Mouse (Mus musculus) liver, embryonic 14.5 days (tissue): ENCODE measurements around the gene Mfsd2b.

ENCODE experiments used
- CTCF ChIP-seq: IDR thresholded peaks from 2 replicates; pipeline ENCODE4 v1.5.1; 2016; ENCODE audit warnings: antibody characterized with exemption, low read depth, control low read depth
- EP300 ChIP-seq: IDR thresholded peaks from 2 replicates; pipeline ENCODE4 v1.6.1; 2016; ENCODE audit warnings: antibody characterized with exemption, low read depth

- TF ChIP-seq CTCF (no peak), EP300 (0 out of 2 replicates have a peak, but pooled peaks have one; percentile 42)
These were observed 14.6 kb upstream of the Mfsd2b start for GRCm38 (mm10) chr12:4888739-4889138.
